Mouse (Mus musculus): ENCODE data around the gene Col6a6. TPM values are rescaled to one million over a fixed set of nuclear protein-coding genes. Genes with fewer than 3 reads are reported as not detected.

The Col6a6 gene
- polyA plus RNA-seq, 1 experiment from 2014 or later: not detected

GRCm38 (mm10) chr9:105765891-105766290 lies 62.1 kb downstream of the Col6a6 start:
- H3K4me3 ChIP-seq (ENCODE audit: low read depth, low read length): no peak overlapping the region
- DNase-seq (ENCODE audit: low spot score): no peak
- no peak overlapping the region for H3K4me2 ChIP-seq (ENCODE audit: low read length)
- H3K4me1 ChIP-seq (ENCODE audit: control insufficient read depth, insufficient read depth, low read length): 0 out of 2 replicates have a peak, but pooled peaks cover 4% of the 10 kb centered on the region
- no peak overlapping the region for H3K27ac ChIP-seq (ENCODE audit: low read depth, low read length)
- WGBS: 76% methylated on average over 2 of the region's 2 CpGs
- H3K9ac ChIP-seq (ENCODE audit: low read length): no peak overlapping the region
- H3K36me3 ChIP-seq (ENCODE audit: control insufficient read depth, insufficient read depth, low read length): no peaks in the 10 kb centered on the region
- no peak for ATAC-seq
- no peaks in the 10 kb centered on the region for H3K9me3 ChIP-seq (replicated peaks; ENCODE audit: control insufficient read depth, low read length)
- no peaks in the 10 kb centered on the region for H3K27me3 ChIP-seq (replicated peaks; ENCODE audit: control insufficient read depth, insufficient read depth, low read length)

GRCm38 (mm10) chr9:105764681-105765080 lies 63.3 kb downstream of the Col6a6 start:
- 89% methylated on average over 5 of the region's 5 CpGs for WGBS

GRCm38 (mm10) chr9:105764127-105764526 lies 63.8 kb downstream of the Col6a6 start:
- WGBS: 73% methylated on average over 5 of the region's 5 CpGs
- no peaks in the 10 kb centered on the region for H3K27me3 ChIP-seq (replicated peaks; ENCODE audit: control insufficient read depth, insufficient read depth, low read length)
- no peak for DNase-seq (ENCODE audit: low spot score)
- no peaks in the 10 kb centered on the region for H3K4me1 ChIP-seq (ENCODE audit: control insufficient read depth, insufficient read depth, low read length)
- H3K4me3 ChIP-seq (ENCODE audit: low read depth, low read length): no peak overlapping the region
- no peak for ATAC-seq
- H3K4me2 ChIP-seq (ENCODE audit: low read length): no peak overlapping the region
- H3K36me3 ChIP-seq (ENCODE audit: control insufficient read depth, insufficient read depth, low read length): no peaks in the 10 kb centered on the region
- H3K9ac ChIP-seq (ENCODE audit: low read length): no peak overlapping the region
- H3K9me3 ChIP-seq (replicated peaks; ENCODE audit: control insufficient read depth, low read length): no peaks in the 10 kb centered on the region
- H3K27ac ChIP-seq (ENCODE audit: low read depth, low read length): no peak overlapping the region

More at GRCm38 (mm10) chr9:105764681-105765080, 63.3 kb downstream of the Col6a6 start:
- H3K4me3 ChIP-seq (ENCODE audit: low read depth, low read length): no peak overlapping the region
- no peak for DNase-seq (ENCODE audit: low spot score)
- no peaks in the 10 kb centered on the region for H3K4me1 ChIP-seq (ENCODE audit: control insufficient read depth, insufficient read depth, low read length)
- H3K27me3 ChIP-seq (replicated peaks; ENCODE audit: control insufficient read depth, insufficient read depth, low read length): no peaks in the 10 kb centered on the region
- ATAC-seq: no peak
- H3K36me3 ChIP-seq (ENCODE audit: control insufficient read depth, insufficient read depth, low read length): no peaks in the 10 kb centered on the region
- H3K4me2 ChIP-seq (ENCODE audit: low read length): no peak overlapping the region
- H3K27ac ChIP-seq (ENCODE audit: low read depth, low read length): no peak overlapping the region
- H3K9ac ChIP-seq (ENCODE audit: low read length): no peak overlapping the region
- H3K9me3 ChIP-seq (replicated peaks; ENCODE audit: control insufficient read depth, low read length): no peaks in the 10 kb centered on the region

DNA sequence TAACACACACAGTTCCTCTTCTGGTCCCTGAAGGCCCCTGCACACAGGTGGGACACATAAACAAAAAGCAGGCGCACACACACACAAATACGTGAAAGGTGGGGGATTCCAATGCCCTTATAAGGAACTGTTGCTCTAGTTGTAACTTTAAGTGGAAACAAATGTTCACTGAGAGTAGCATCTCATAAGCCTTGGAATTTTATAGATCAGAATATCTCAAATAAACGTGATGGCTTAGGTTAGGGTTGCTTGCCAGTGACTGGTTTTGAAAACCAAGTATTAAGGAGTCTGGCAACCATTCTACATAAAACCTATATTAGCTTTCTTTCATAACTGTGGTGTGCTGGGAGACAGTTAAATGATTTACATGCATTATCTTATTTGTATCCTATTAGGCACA lies 64.3 kb downstream of the Col6a6 start:
- ATAC-seq (no peak), DNase-seq (ENCODE audit: low spot score) (no peak)
- H3K27me3 ChIP-seq (replicated peaks; ENCODE audit: control insufficient read depth, insufficient read depth, low read length): no peaks in the 10 kb centered on the region
- no peak overlapping the region for H3K9ac ChIP-seq (ENCODE audit: low read length)
- no peaks in the 10 kb centered on the region for H3K4me1 ChIP-seq (ENCODE audit: control insufficient read depth, insufficient read depth, low read length)
- H3K36me3 ChIP-seq (ENCODE audit: control insufficient read depth, insufficient read depth, low read length): no peaks in the 10 kb centered on the region
- no peak overlapping the region for H3K4me2 ChIP-seq (ENCODE audit: low read length)
- WGBS: 83% methylated on average over 3 of the region's 3 CpGs
- no peak overlapping the region for H3K4me3 ChIP-seq (ENCODE audit: low read depth, low read length)
- no peaks in the 10 kb centered on the region for H3K9me3 ChIP-seq (replicated peaks; ENCODE audit: control insufficient read depth, low read length)
- no peak overlapping the region for H3K27ac ChIP-seq (ENCODE audit: low read depth, low read length)

- Histone ChIP-seq H3K9me3 (replicated peaks; ENCODE audit: control insufficient read depth, low read length) (no peaks in the 10 kb centered on the region), H3K36me3 (ENCODE audit: control insufficient read depth, insufficient read depth, low read length) (no peaks in the 10 kb centered on the region), H3K4me2 (ENCODE audit: low read length) (no peak overlapping the region), H3K4me1 (ENCODE audit: control insufficient read depth, insufficient read depth, low read length) (no peaks in the 10 kb centered on the region), H3K9ac (ENCODE audit: low read length) (no peak overlapping the region), H3K27ac (ENCODE audit: low read depth, low read length) (no peak overlapping the region), H3K27me3 (replicated peaks; ENCODE audit: control insufficient read depth, insufficient read depth, low read length) (no peaks in the 10 kb centered on the region), H3K4me3 (ENCODE audit: low read depth, low read length) (no peak overlapping the region)
- ATAC-seq (no peak), DNase-seq (ENCODE audit: low spot score) (no peak)
- WGBS: 90% methylated on average over 7 of the region's 7 CpGs
Observed at GRCm38 (mm10) chr9:105762274-105762673, 65.7 kb downstream of the Col6a6 start.

GRCm38 (mm10) chr9:105758861-105759260 lies 69.1 kb downstream of the Col6a6 start:
- H3K4me1 ChIP-seq (ENCODE audit: control insufficient read depth, insufficient read depth, low read length): no peaks in the 10 kb centered on the region
- ATAC-seq (no peak), DNase-seq (ENCODE audit: low spot score) (no peak)
- H3K36me3 ChIP-seq (ENCODE audit: control insufficient read depth, insufficient read depth, low read length): no peaks in the 10 kb centered on the region
- no peak overlapping the region for H3K9ac ChIP-seq (ENCODE audit: low read length)
- no peak overlapping the region for H3K4me3 ChIP-seq (ENCODE audit: low read depth, low read length)
- no peaks in the 10 kb centered on the region for H3K27me3 ChIP-seq (replicated peaks; ENCODE audit: control insufficient read depth, insufficient read depth, low read length)
- 88% methylated on average over 5 of the region's 5 CpGs for WGBS
- no peak overlapping the region for H3K27ac ChIP-seq (ENCODE audit: low read depth, low read length)
- no peaks in the 10 kb centered on the region for H3K9me3 ChIP-seq (replicated peaks; ENCODE audit: control insufficient read depth, low read length)
- H3K4me2 ChIP-seq (ENCODE audit: low read length): no peak overlapping the region

GRCm38 (mm10) chr9:105758173-105758765 lies 69.7 kb downstream of the Col6a6 start:
- H3K9me3 ChIP-seq (replicated peaks; ENCODE audit: control insufficient read depth, low read length): no peaks in the 10 kb centered on the region
- ATAC-seq: no peak

DNA sequence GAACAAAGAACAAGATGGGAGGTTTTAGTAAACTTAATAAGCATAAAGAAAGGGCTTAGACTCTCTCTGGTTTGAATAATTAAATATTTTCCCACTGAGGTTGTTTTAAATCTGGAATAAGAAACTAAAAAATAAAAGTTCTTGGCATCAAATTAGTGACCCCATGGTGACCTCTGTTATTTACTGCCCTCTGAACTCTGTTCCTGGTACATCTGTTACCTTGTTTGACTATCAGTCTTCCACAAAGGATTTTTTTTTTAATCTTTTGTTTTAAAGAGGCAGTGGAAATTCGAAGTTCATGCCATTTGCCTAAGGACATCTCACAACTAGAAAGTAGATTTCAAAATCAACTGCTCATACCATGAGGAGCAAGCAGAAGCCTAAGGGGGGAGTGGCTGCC lies 73.7 kb downstream of the Col6a6 start:
- ATAC-seq (no peak), DNase-seq (ENCODE audit: low spot score) (no peak)
- H3K9me3 ChIP-seq (replicated peaks; ENCODE audit: control insufficient read depth, low read length): no peaks in the 10 kb centered on the region
- H3K27ac ChIP-seq (ENCODE audit: low read depth, low read length): no peak overlapping the region
- H3K4me1 ChIP-seq (ENCODE audit: control insufficient read depth, insufficient read depth, low read length): no peaks in the 10 kb centered on the region
- WGBS: 61% methylated on average over 1 of the region's 1 CpGs
- no peaks in the 10 kb centered on the region for H3K36me3 ChIP-seq (ENCODE audit: control insufficient read depth, insufficient read depth, low read length)
- H3K4me3 ChIP-seq (ENCODE audit: low read depth, low read length): no peak overlapping the region
- no peak overlapping the region for H3K4me2 ChIP-seq (ENCODE audit: low read length)
- H3K9ac ChIP-seq (ENCODE audit: low read length): no peak overlapping the region
- H3K27me3 ChIP-seq (replicated peaks; ENCODE audit: control insufficient read depth, insufficient read depth, low read length): no peaks in the 10 kb centered on the region

More at GRCm38 (mm10) chr9:105758173-105758765, 69.7 kb downstream of the Col6a6 start:
- Histone ChIP-seq H3K27me3 (replicated peaks; ENCODE audit: control insufficient read depth, insufficient read depth, low read length) (no peaks in the 10 kb centered on the region), H3K4me3 (ENCODE audit: low read depth, low read length) (no peak overlapping the region), H3K36me3 (ENCODE audit: control insufficient read depth, insufficient read depth, low read length) (no peaks in the 10 kb centered on the region), H3K9ac (ENCODE audit: low read length) (no peak overlapping the region), H3K27ac (ENCODE audit: low read depth, low read length) (no peak overlapping the region), H3K4me2 (ENCODE audit: low read length) (no peak overlapping the region), H3K4me1 (ENCODE audit: control insufficient read depth, insufficient read depth, low read length) (no peaks in the 10 kb centered on the region)
- 94% methylated on average over 14 of the region's 14 CpGs for WGBS
- DNase-seq (ENCODE audit: low spot score): no peak

DNA sequence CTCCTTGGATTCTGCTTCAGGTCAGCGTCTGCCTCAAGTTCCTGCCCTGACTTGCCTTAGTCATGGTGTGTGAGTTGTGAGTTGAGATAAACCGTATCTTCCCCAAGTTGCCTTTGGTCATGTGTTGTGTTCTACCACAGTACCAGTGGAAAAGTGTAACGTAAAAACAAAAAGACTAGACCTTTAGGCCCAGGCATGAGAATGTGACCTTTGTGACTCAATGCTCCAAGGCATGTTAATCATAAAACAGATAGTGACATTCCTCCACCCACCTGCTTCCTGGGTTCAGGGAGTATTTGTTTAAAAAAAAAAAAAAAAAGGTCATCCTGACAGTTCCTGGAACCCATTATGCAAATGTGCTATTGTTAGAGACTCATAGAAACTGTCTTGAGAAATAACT lies 82.1 kb downstream of the Col6a6 start:
- H3K36me3 ChIP-seq (ENCODE audit: control insufficient read depth, insufficient read depth, low read length): no peaks in the 10 kb centered on the region
- DNase-seq (ENCODE audit: low spot score) (no peak), ATAC-seq (no peak)
- H3K4me2 ChIP-seq (ENCODE audit: low read length): no peak overlapping the region
- no peak overlapping the region for H3K27ac ChIP-seq (ENCODE audit: low read depth, low read length)
- H3K9me3 ChIP-seq (replicated peaks; ENCODE audit: control insufficient read depth, low read length): 0 out of 2 replicates have a peak, but pooled peaks cover 2% of the 10 kb centered on the region
- no peaks in the 10 kb centered on the region for H3K27me3 ChIP-seq (replicated peaks; ENCODE audit: control insufficient read depth, insufficient read depth, low read length)
- 94% methylated on average over 3 of the region's 3 CpGs for WGBS
- no peak overlapping the region for H3K9ac ChIP-seq (ENCODE audit: low read length)
- H3K4me3 ChIP-seq (ENCODE audit: low read depth, low read length): no peak overlapping the region
- no peaks in the 10 kb centered on the region for H3K4me1 ChIP-seq (ENCODE audit: control insufficient read depth, insufficient read depth, low read length)

Measured in forebrain, embryonic 14.5 days (tissue).